Mouse (Mus musculus): Measurements from ENCODE around the gene Lrrc72.

DNA sequence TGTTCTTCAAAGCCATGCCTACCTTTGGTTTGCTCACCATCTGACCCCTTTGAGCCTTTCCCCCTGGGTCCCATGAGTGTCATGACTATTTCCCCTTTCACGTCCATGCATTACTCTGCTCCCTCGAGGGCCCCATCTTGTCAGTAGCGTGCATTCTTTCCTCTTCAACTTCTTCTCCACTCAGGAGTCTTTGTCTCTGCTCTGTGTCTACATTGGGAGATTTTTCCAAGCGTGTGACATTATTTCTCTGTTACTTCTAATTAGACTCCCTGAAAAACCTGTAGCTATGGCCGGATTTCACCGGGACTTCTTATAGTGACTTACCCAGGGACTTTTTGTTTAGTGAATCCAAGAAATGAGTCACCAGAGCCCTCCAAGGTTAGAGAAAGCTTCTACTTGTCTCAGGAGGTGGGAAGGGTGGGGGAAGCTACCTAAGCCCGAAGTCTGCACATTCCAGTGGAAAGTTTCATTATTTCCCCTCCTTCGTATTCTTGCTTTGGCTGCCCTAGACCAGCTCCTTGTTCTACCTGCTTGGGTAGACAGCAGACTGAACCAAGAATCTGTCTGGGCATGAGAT, 14.6 kb upstream of the Lrrc72 start:
- no peak for TF ChIP-seq CTCF (IDR thresholded peaks at IDR 0.05; ENCODE audit: low read depth)
- no peak for TF ChIP-seq EP300 (optimal IDR thresholded peaks at IDR 0.05)

Data from stomach, postnatal 0 days (tissue).